Mouse (Mus musculus) forebrain, embryonic 11.5 days (tissue): ENCODE data around the gene Disp1. TPM values are rescaled to one million over a fixed set of nuclear protein-coding genes. Genes with fewer than 3 reads are reported as not detected.
A peak's percentile ranks its signal among the peaks of the same experiment; 100 is the strongest.

ENCODE experiments used
- ATAC-seq: fragments of 200-750 bp; cut with Nextera tagmentation; replicated peaks from 2 replicates; pipeline ENCODE4 v1.8.0; 2017; ENCODE audit warnings: moderate TSS enrichment; ENCODE audit not compliant: low FRiP score
- DNase-seq: peaks from one replicate; pipeline ENCODE4 v3.0.0-alpha.2; 2017; ENCODE audit warnings: low spot score
- H3K27ac ChIP-seq: fragments of 300-500 bp; sonication (generic); 2 replicates; pipeline ENCODE4 v1.5.1; 2014; ENCODE audit warnings: low read depth, low read length
- H3K27me3 ChIP-seq: fragments of 300-500 bp; sonication (generic); 2 replicates; pipeline ENCODE4 v1.6.1; 2014; ENCODE audit warnings: mild to moderate bottlenecking, low read length, mixed read lengths; ENCODE audit not compliant: control insufficient read depth, insufficient read depth
- H3K36me3 ChIP-seq: fragments of 300-500 bp; sonication (generic); 2 replicates; pipeline ENCODE4 v1.6.1; 2014; ENCODE audit warnings: mild to moderate bottlenecking, low read length, moderate library complexity, mixed read lengths; ENCODE audit not compliant: control insufficient read depth, insufficient read depth
- H3K4me1 ChIP-seq: fragments of 300-500 bp; sonication (generic); replicated peaks from 2 replicates; pipeline ENCODE4 v1.6.1; 2014; ENCODE audit warnings: low read length, mixed read lengths; ENCODE audit not compliant: control insufficient read depth, insufficient read depth
- H3K4me2 ChIP-seq: fragments of 300-500 bp; sonication (generic); 2 replicates; pipeline ENCODE4 v1.6.1; 2014; ENCODE audit warnings: low read depth, mild to moderate bottlenecking, low read length, moderate library complexity, mixed read lengths; ENCODE audit not compliant: severe bottlenecking
- H3K4me3 ChIP-seq: fragments of 300-500 bp; sonication (generic); 2 replicates; pipeline ENCODE4 v1.5.1; 2014; ENCODE audit warnings: low read depth, low read length
- H3K9ac ChIP-seq: fragments of 300-500 bp; sonication (generic); 2 replicates; pipeline ENCODE4 v1.6.1; 2014; ENCODE audit warnings: low read length
- H3K9me3 ChIP-seq: fragments of 300-500 bp; sonication (generic); 2 replicates; pipeline ENCODE4 v1.6.1; 2016; ENCODE audit warnings: low read length, mixed read lengths; ENCODE audit not compliant: control insufficient read depth
- WGBS: fragments of 180-500 bp; shearing (Covaris S2); extraction: QIAGEN DNeasy Blood & Tissue Kit; methylation state at CpG from one replicate; pipeline ENCODE4 v1.1.7; 2014; 5-methylcytosine and 5-hydroxymethylcytosine counted together
- polyA plus RNA-seq: library from polyadenylated mRNA; unstranded; fragments of >200 nt; fragmentation: Nextera tagmentation; extraction: Ambion mirVana; gene quantifications from 2 replicates; pipeline ENCODE4 v1.2.1, GENCODE M21; 2014

The Disp1 gene
- polyA plus RNA-seq, 1 experiment from 2014 or later: 11.4 TPM

- H3K4me2 ChIP-seq: no peak overlapping the region
- ATAC-seq: no peak
- no peak overlapping the region for H3K27ac ChIP-seq
- WGBS: 80% methylated on average over 3 of the region's 3 CpGs
- H3K36me3 ChIP-seq: no peaks in the 10 kb centered on the region
- no peak overlapping the region for H3K4me3 ChIP-seq
- no peaks in the 10 kb centered on the region for H3K9me3 ChIP-seq
- no peaks in the 10 kb centered on the region for H3K27me3 ChIP-seq
- no peak overlapping the region for H3K9ac ChIP-seq
- no peaks in the 10 kb centered on the region for H3K4me1 ChIP-seq
- no peak for DNase-seq
Observed at GRCm38 (mm10) chr1:183102775-183103174, 118.5 kb downstream of the Disp1 start.

GRCm38 (mm10) chr1:183102153-183102552 lies 119.2 kb downstream of the Disp1 start:
- no peak overlapping the region for H3K4me3 ChIP-seq
- H3K9ac ChIP-seq: no peak overlapping the region
- H3K27ac ChIP-seq: no peak overlapping the region
- H3K4me1 ChIP-seq: no peaks in the 10 kb centered on the region
- DNase-seq: no peak
- no peaks in the 10 kb centered on the region for H3K9me3 ChIP-seq
- no peak for ATAC-seq
- WGBS: 55% methylated on average over 8 of the region's 8 CpGs
- H3K27me3 ChIP-seq: no peaks in the 10 kb centered on the region
- H3K36me3 ChIP-seq: no peaks in the 10 kb centered on the region
- no peak overlapping the region for H3K4me2 ChIP-seq

GRCm38 (mm10) chr1:183101371-183101770 lies 120.0 kb downstream of the Disp1 start:
- Histone ChIP-seq H3K9ac (no peak overlapping the region), H3K9me3 (no peaks in the 10 kb centered on the region), H3K36me3 (no peaks in the 10 kb centered on the region), H3K27me3 (no peaks in the 10 kb centered on the region), H3K4me2 (no peak overlapping the region), H3K4me3 (no peak overlapping the region), H3K4me1 (no peaks in the 10 kb centered on the region), H3K27ac (no peak overlapping the region)
- ATAC-seq (no peak), DNase-seq (no peak)
- 86% methylated on average over 3 of the region's 3 CpGs for WGBS

GRCm38 (mm10) chr1:183100245-183100644 lies 121.1 kb downstream of the Disp1 start:
- Histone ChIP-seq H3K9me3 (no peaks in the 10 kb centered on the region), H3K4me1 (peaks cover 5% of the 10 kb centered on the region; the same call in 1 of the 2 replicates), H3K9ac (no peak overlapping the region), H3K27ac (no peak overlapping the region), H3K27me3 (no peaks in the 10 kb centered on the region), H3K4me2 (no peak overlapping the region), H3K4me3 (no peak overlapping the region), H3K36me3 (no peaks in the 10 kb centered on the region)
- ATAC-seq: no peak
- WGBS: 89% methylated on average over 5 of the region's 5 CpGs
- DNase-seq: no peak

- no peaks in the 10 kb centered on the region for H3K36me3 ChIP-seq
- H3K27ac ChIP-seq: no peak overlapping the region
- no peak overlapping the region for H3K4me2 ChIP-seq
- no peak for ATAC-seq
- no peak overlapping the region for H3K9ac ChIP-seq
- no peak overlapping the region for H3K4me3 ChIP-seq
- H3K4me1 ChIP-seq: peaks cover 5% of the 10 kb centered on the region; the same call in 1 of the 2 replicates
- WGBS: 97% methylated on average over 12 of the region's 12 CpGs
- no peaks in the 10 kb centered on the region for H3K27me3 ChIP-seq
- no peaks in the 10 kb centered on the region for H3K9me3 ChIP-seq
- no peak for DNase-seq
Observed at GRCm38 (mm10) chr1:183099686-183100085, 121.6 kb downstream of the Disp1 start.

GRCm38 (mm10) chr1:183097606-183098005 lies 123.7 kb downstream of the Disp1 start:
- no peak for DNase-seq

GRCm38 (mm10) chr1:183095454-183096088 lies 125.8 kb downstream of the Disp1 start:
- Histone ChIP-seq H3K27me3 (no peaks in the 10 kb centered on the region), H3K36me3 (no peaks in the 10 kb centered on the region), H3K9me3 (no peaks in the 10 kb centered on the region), H3K4me2 (no peak overlapping the region), H3K9ac (no peak overlapping the region), H3K4me1 (peaks cover 5% of the 10 kb centered on the region; the same call in 1 of the 2 replicates), H3K27ac (peak overlapping the region; percentile 25; the same call in 1 of the 2 replicates), H3K4me3 (no peak overlapping the region)
- 54% methylated on average over 8 of the region's 8 CpGs for WGBS
- ATAC-seq: peak; percentile 58
- no peak for DNase-seq

More at GRCm38 (mm10) chr1:183097606-183098005, 123.7 kb downstream of the Disp1 start:
- Histone ChIP-seq H3K27ac (no peak overlapping the region), H3K9ac (no peak overlapping the region), H3K9me3 (no peaks in the 10 kb centered on the region), H3K27me3 (no peaks in the 10 kb centered on the region), H3K36me3 (no peaks in the 10 kb centered on the region), H3K4me2 (no peak overlapping the region), H3K4me1 (peaks cover 5% of the 10 kb centered on the region; the same call in 1 of the 2 replicates), H3K4me3 (no peak overlapping the region)
- ATAC-seq: no peak
- 93% methylated on average over 10 of the region's 10 CpGs for WGBS

- no peak overlapping the region for H3K4me3 ChIP-seq
- 88% methylated on average over 4 of the region's 4 CpGs for WGBS
- no peak for DNase-seq
- no peak overlapping the region for H3K9ac ChIP-seq
- H3K4me1 ChIP-seq: peaks cover 5% of the 10 kb centered on the region; the same call in 1 of the 2 replicates
- H3K4me2 ChIP-seq: no peak overlapping the region
- no peaks in the 10 kb centered on the region for H3K27me3 ChIP-seq
- no peaks in the 10 kb centered on the region for H3K9me3 ChIP-seq
- no peak for ATAC-seq
- no peak overlapping the region for H3K27ac ChIP-seq
- peaks cover 14% of the 10 kb centered on the region; the same call in 1 of the 2 replicates for H3K36me3 ChIP-seq
Observed at GRCm38 (mm10) chr1:183092296-183092695, 129.0 kb downstream of the Disp1 start.

GRCm38 (mm10) chr1:183091203-183091602 lies 130.1 kb downstream of the Disp1 start:
- Histone ChIP-seq H3K27me3 (no peaks in the 10 kb centered on the region), H3K4me3 (no peak overlapping the region), H3K4me2 (no peak overlapping the region), H3K27ac (no peak overlapping the region), H3K9ac (no peak overlapping the region), H3K4me1 (peaks cover 5% of the 10 kb centered on the region; the same call in 1 of the 2 replicates), H3K9me3 (no peaks in the 10 kb centered on the region), H3K36me3 (peaks cover 14% of the 10 kb centered on the region; the same call in 1 of the 2 replicates)
- DNase-seq (no peak), ATAC-seq (no peak)
- 94% methylated on average over 7 of the region's 7 CpGs for WGBS
